ENCODE assay signal across 16 mouse cellular contexts in genomic region chr12:67804297-67804696, GRCm38 (mm10).
A peak's percentile ranks its signal among the peaks of the same experiment; 100 is the strongest.
DNase-seq lines count a peak whose midpoint lies in the region; ATAC-seq and TF ChIP-seq lines count a peak whose summit lies in the region.
"Had no signal": no experiment of that assay in that cellular context is flagged by ENCODE, and none has a peak within 500 bp of the region (broad histone marks: within the 10 kb centered on the region; RNA-seq: fewer than 3 reads in every experiment).

No protein-coding gene starts in this region.

- peak; percentile 9 for DNase-seq in heart, adult 8-10 months (ENCODE audit: low spot score)
- no peak for DNase-seq in heart, postnatal 10 days
- DNase-seq in midbrain, postnatal 0 days (ENCODE audit: low spot score) = peak; percentile 73
- peak; percentile 69 for DNase-seq in cerebellum, adult 8-10 months
- peak; percentile 9 to 27 for DNase-seq in layer of hippocampus, postnatal 25 days (ENCODE audit: extremely low spot score in 1 of 2, low spot score in 1 of 2)
- no peak for DNase-seq in ovary, postnatal 14 days (ENCODE audit: low spot score)
- DNase-seq: adrenal gland, postnatal 10 days; kidney, adult 2 months; kidney, postnatal 4 days had no signal

- no peak for TF ChIP-seq CTCF in midbrain, postnatal 0 days (IDR thresholded peaks at IDR 0.05)

- no peaks in the 10 kb centered on the region for H3K9me3 ChIP-seq in midbrain, postnatal 0 days (ENCODE audit: low read length)
- no peaks in the 10 kb centered on the region for H3K9me3 ChIP-seq in midbrain, embryonic 15.5 days
- H3K9me3 ChIP-seq: embryonic facial prominence, embryonic 13.5 days; hindbrain, embryonic 10.5 days; megakaryocyte, embryonic 14.5 days; neural tube, embryonic 15.5 days had no signal

- no peaks in the 10 kb centered on the region for H3K4me1 ChIP-seq in midbrain, postnatal 0 days (ENCODE audit: insufficient read depth, low read length)
- no peaks in the 10 kb centered on the region for H3K4me1 ChIP-seq in midbrain, embryonic 15.5 days
- H3K4me1 ChIP-seq: embryonic facial prominence, embryonic 13.5 days; hindbrain, embryonic 10.5 days; megakaryocyte, embryonic 14.5 days; neural tube, embryonic 15.5 days had no signal

- H3K4me2 ChIP-seq in midbrain, postnatal 0 days (ENCODE audit: low read depth, low read length, poor library complexity, severe bottlenecking) = no peak overlapping the region
- H3K4me2 ChIP-seq in midbrain, embryonic 15.5 days = no peak overlapping the region
- H3K4me2 ChIP-seq: embryonic facial prominence, embryonic 13.5 days; liver, embryonic 11.5 days; neural tube, embryonic 15.5 days had no signal

- intact Hi-C loops in heart, postnatal 10 days (cut with DNase I) = no loop called here

- H3K4me3 ChIP-seq in midbrain, postnatal 0 days (ENCODE audit: low read depth, low read length) = no peak overlapping the region
- H3K4me3 ChIP-seq in midbrain, embryonic 15.5 days = no peak overlapping the region
- H3K4me3 ChIP-seq: embryonic facial prominence, embryonic 13.5 days; hindbrain, embryonic 10.5 days; megakaryocyte, embryonic 14.5 days; neural tube, embryonic 15.5 days had no signal

- H3K9ac ChIP-seq in midbrain, postnatal 0 days (replicated peaks; ENCODE audit: low read length, poor library complexity, severe bottlenecking) = no peak overlapping the region
- H3K9ac ChIP-seq in midbrain, embryonic 15.5 days = no peak overlapping the region
- H3K9ac ChIP-seq: embryonic facial prominence, embryonic 13.5 days; neural tube, embryonic 15.5 days had no signal

- no peaks in the 10 kb centered on the region for H3K36me3 ChIP-seq in midbrain, postnatal 0 days (ENCODE audit: insufficient read depth, low read length)
- H3K36me3 ChIP-seq in midbrain, embryonic 15.5 days (replicated peaks) = no peaks in the 10 kb centered on the region
- H3K36me3 ChIP-seq: embryonic facial prominence, embryonic 13.5 days; hindbrain, embryonic 10.5 days; neural tube, embryonic 15.5 days had no signal

- no peak overlapping the region for H3K27ac ChIP-seq in midbrain, postnatal 0 days (ENCODE audit: low read depth, low read length)
- H3K27ac ChIP-seq in midbrain, embryonic 15.5 days = no peak overlapping the region
- H3K27ac ChIP-seq: embryonic facial prominence, embryonic 13.5 days; hindbrain, embryonic 10.5 days; neural tube, embryonic 15.5 days had no signal

- 89% methylated on average over 6 of the region's 6 CpGs for WGBS in midbrain, postnatal 0 days
- 83% methylated on average over 6 of the region's 6 CpGs for WGBS in midbrain, embryonic 15.5 days

- ATAC-seq in midbrain, postnatal 0 days (ENCODE audit: low FRiP score) = no peak; the same call in 1 of the 2 replicates
- ATAC-seq in midbrain, embryonic 15.5 days (replicated peaks) = no peak
- no peak for ATAC-seq in erythroblast, adult 5-6 weeks (replicated peaks; ENCODE audit: low FRiP score, poor library complexity, severe bottlenecking)

- H3K27me3 ChIP-seq in midbrain, postnatal 0 days (ENCODE audit: insufficient read depth, low read length) = no peaks in the 10 kb centered on the region
- no peaks in the 10 kb centered on the region for H3K27me3 ChIP-seq in midbrain, embryonic 15.5 days (replicated peaks)
- H3K27me3 ChIP-seq: embryonic facial prominence, embryonic 13.5 days; megakaryocyte, embryonic 14.5 days; neural tube, embryonic 15.5 days had no signal

Comparison
In these comparisons a context has a peak if more than half of its experiments do, and no peak if none do; other contexts are left out.
1. DNase-seq: peak in heart, adult 8-10 months (single experiment), midbrain, postnatal 0 days (single experiment), cerebellum, adult 8-10 months (single experiment) and layer of hippocampus, postnatal 25 days (2 of 2); none in heart, postnatal 10 days (0 of 2) and ovary, postnatal 14 days (single experiment).